Mouse (Mus musculus) left cerebral cortex, adult 2 months (tissue): ENCODE measurements around the gene Pigm. TPM values are rescaled to one million over a fixed set of nuclear protein-coding genes. Genes with fewer than 3 reads are reported as not detected.

ENCODE experiments used
- DNase-seq, 2 experiments: peaks; one replicate each; pipeline ENCODE4 v3.0.0; 2021 to 2022; ENCODE audit warnings: low spot score in 2 of 2, mixed read lengths in 1 of 2; ENCODE audit errors: extremely low spot score in 1 of 2
- H3K27ac ChIP-seq: fragments of 200-600 bp; 2 replicates; pipeline ENCODE4 v1.8.1; 2022
- H3K4me3 ChIP-seq: fragments of 200-600 bp; 2 replicates; pipeline ENCODE4 v1.8.1; 2022
- CTCF ChIP-seq: fragments of 200-600 bp; IDR thresholded peaks from 2 replicates; pipeline ENCODE4 v1.8.1; 2022; ENCODE audit warnings: antibody characterized with exemption, mild to moderate bottlenecking, moderate library complexity
- intact Hi-C: fragments of 180-260 bp; cut with DNase I; formaldehyde crosslinking; loops from one replicate; pipeline ENCODE4 v1.15.1; 2025
- total RNA-seq, 2 experiments: library from RNA; stranded (reverse); gene quantifications; 2 replicates each; pipeline ENCODE4 v1.2.3; 2021

Gene Pigm
- total RNA-seq, 2 experiments from 2014 or later = 9.3 to 9.8 TPM

DNA sequence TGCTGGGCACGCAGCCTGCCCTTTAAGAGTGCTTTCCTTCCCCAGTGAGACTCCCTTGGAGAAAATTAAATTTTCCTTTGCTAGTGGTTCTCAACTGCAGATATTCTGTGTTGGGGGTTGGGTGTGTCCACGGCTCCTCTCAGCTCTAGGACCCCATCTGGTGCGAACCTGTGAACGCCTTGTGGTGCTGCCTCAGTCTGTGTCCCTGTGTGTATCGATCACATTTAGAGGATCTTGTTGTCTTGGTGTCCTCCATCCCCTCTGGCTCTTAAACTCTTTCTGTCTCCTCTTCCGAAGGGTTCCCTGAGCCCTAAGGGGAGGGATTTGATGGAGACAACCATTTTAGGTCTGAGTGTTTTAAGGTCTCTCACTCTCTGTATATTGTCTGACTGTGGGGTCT is 43.8 kb downstream of the Pigm start:
- H3K27ac ChIP-seq = no peak overlapping the region
- TF ChIP-seq CTCF = no peak
- no peak overlapping the region for H3K4me3 ChIP-seq
- intact Hi-C loops = no loop called here
- DNase-seq = no peak

DNA sequence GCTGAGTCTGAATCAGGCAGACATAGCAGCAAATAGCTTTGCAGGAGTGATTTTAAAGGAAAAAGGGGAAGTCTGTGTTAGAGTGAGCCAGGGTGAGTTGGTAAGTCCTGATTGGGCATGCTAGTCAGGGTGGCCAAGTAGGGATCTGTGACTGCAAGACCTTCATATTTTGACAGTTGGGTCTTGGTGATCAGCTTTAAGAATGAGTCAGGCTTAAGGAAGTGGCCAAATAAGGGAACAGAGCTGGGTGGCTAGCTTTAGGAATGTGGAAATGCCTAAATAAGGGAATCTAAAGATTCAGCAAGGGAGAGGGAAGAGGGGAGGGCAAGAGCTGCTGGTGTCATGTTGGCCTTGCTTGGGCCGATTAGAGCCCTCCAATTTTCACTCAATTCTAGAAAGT is 47.0 kb downstream of the Pigm start:
- H3K4me3 ChIP-seq = no peak overlapping the region
- intact Hi-C loops = no loop called here
- TF ChIP-seq CTCF = no peak
- no peak overlapping the region for H3K27ac ChIP-seq
- DNase-seq = no peak

DNA sequence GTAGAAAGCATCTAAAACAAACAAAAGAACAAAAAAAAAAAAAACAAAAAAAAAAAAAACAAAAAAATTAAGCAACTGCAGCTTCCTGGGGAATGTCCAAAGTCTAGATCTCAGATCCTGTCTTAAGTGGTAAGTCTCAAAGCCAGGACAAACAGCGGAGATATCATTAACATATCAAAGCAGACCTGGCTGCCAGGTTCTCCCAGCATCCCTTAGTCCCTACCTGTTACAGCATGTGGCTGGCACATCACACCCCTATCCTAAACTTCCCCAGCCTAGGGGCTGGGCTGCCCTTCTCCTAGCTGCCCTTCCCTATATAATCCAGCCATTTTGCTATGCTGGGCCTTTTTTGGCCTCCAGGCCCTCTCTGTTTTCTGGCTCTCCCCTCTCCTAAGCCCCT is 50.1 kb downstream of the Pigm start:
- no peak for TF ChIP-seq CTCF
- H3K27ac ChIP-seq = no peak overlapping the region
- DNase-seq = no peak
- H3K4me3 ChIP-seq = no peak overlapping the region
- intact Hi-C loops = no loop called here

DNA sequence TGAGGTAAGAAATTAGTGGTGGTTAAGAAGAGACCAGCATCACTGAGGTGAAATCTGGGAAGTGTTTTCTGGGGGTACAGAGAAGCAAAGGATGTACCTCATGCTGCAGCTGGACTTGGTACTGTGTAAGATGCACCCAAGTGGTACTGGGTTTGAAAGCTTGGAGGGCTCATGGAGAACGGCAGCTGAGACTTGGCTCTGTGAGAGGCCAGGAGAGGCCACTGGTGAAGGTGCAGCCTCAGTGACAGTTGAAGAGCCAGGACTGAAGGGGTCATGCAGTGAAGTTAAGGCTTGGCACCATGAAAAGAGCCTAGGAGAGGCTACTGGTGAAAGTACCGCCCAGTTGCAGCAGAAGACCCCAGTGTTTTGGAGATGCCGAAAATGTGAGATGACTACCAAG is 51.5 kb downstream of the Pigm start:
- no peak for DNase-seq
- Histone ChIP-seq H3K27ac (no peak overlapping the region), H3K4me3 (no peak overlapping the region)
- intact Hi-C loops = no loop called here
- TF ChIP-seq CTCF = no peak

- DNase-seq = no peak
- Histone ChIP-seq H3K4me3 (no peak overlapping the region), H3K27ac (no peak overlapping the region)
- no peak for TF ChIP-seq CTCF
- intact Hi-C loops = no loop called here
These were observed 52.3 kb downstream of the Pigm start for GRCm38 (mm10) chr1:172428614-172429013.

DNA sequence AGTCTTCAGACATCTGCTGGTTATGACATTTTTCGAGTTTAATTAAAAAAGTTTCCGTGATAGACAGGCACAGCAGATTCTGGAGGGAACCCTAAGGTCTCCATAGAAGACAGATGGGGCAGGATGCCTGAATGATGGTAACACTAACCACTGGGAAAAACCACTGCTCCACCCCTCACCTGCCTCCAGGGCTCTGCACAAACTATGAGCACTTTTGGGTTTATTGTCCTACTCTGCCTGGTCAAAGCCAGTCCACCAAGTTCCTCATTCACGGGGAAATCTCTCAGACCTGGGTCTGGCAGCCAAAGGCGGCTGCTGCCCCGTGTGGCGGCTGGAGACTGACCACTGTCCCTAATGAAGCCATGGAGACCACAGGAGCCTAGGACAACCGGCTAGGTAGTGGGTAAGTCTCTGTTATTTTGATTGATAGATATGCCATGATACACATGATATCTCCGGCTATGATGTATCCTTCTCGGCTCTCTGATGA is 54.4 kb downstream of the Pigm start:
- Histone ChIP-seq H3K4me3 (no peak overlapping the region), H3K27ac (no peak overlapping the region)
- no peak for DNase-seq
- intact Hi-C loops = no loop called here
- TF ChIP-seq CTCF = no peak; the same call in 1 of the 2 replicates

DNA sequence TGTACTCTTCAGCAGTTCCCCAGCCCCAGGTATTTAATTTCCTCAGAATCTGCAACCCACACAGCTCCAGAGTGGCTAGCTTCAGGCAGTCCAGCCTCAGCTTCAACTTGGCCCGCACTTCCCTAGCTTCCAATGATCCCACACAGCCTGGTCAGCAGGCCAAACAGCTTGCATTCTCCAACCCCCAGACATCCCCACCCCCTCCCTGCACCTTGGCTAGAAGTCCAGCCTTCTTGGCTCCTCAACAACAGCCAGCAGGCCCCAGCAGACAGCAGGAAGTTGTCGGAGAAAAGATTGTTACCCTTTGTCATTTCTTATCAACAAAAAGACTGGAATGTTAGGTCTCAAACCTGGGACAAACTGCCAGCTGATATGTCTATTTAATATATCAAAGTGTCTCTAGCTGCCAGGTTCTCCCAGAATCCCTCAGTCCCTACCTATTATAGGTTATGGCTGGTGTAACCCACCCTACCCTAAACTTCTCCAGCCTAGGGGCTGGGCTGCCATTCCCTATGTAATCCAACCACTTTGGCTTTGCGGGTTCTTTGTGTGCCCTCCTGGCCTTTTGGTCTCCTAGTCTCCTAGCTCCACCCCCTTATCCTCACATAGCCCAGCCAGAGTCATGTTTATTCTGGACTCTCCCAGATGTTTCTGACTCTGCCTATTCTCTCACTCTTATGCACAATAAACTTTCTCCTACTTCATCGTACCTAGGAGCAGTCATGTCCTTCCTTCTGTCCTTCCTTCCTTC is 55.7 kb downstream of the Pigm start:
- intact Hi-C loops = no loop called here
- no peak overlapping the region for H3K4me3 ChIP-seq
- no peak for TF ChIP-seq CTCF
- no peak for DNase-seq
- H3K27ac ChIP-seq = no peak overlapping the region

DNA sequence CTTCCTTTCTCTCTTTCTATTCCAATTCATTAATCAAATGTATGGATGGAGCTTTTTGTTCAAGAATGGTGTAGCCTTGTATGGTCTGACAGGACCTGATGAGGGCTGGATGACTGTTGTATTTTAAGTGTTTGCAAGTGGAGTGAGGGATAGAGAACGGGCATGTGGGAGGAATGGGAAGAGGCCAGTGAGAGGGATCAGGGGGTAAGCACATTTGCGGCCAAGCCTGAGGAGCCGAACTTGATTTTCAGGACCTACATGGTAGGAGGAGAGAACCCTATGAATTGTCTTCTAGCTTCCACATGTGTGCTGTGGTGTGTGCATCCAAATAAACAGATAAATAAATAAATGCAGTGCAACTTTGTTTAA is 56.2 kb downstream of the Pigm start:
- intact Hi-C loops = no loop called here
- no peak for TF ChIP-seq CTCF
- DNase-seq = no peak
- Histone ChIP-seq H3K4me3 (no peak overlapping the region), H3K27ac (no peak overlapping the region)

GRCm38 (mm10) chr1:172433012-172433850 is 56.9 kb downstream of the Pigm start:
- intact Hi-C loops = no loop called here
- no peak overlapping the region for H3K27ac ChIP-seq

More at GRCm38 (mm10) chr1:172433012-172433850, 56.9 kb downstream of the Pigm start:
- H3K4me3 ChIP-seq = no peak overlapping the region
- no peak for DNase-seq
- TF ChIP-seq CTCF = no peak

Other genes with a start within 250 kb of the Pigm start
- gene Pex19, start 249.8 kb upstream of the Pigm start, total RNA-seq = 10 to 100 TPM; 82.8 to 92.4 TPM
- gene Dcaf8, start 228.5 kb upstream of the Pigm start, total RNA-seq = 100 to 1,000 TPM; 115 to 121 TPM
- 100 to 1,000 TPM; 387 to 422 TPM for gene Pea15a, start 169.7 kb upstream of the Pigm start, total RNA-seq
- gene Casq1, start 156.7 kb upstream of the Pigm start, total RNA-seq = under 1 TPM in 1 of 2 experiments, not detected in 1; 0.48 TPM
- not detected for gene Atp1a4, start 118.1 kb upstream of the Pigm start, total RNA-seq
- gene Igsf8, start 114.9 kb upstream of the Pigm start, total RNA-seq = 100 to 1,000 TPM; 257 to 260 TPM
- 100 to 1,000 TPM; 628 to 676 TPM for gene Atp1a2, start 78.5 kb upstream of the Pigm start, total RNA-seq
- 100 to 1,000 TPM; 137 to 138 TPM for gene Kcnj9, start 47.2 kb upstream of the Pigm start, total RNA-seq
- 100 to 1,000 TPM in 1 of 2 experiments, 10 to 100 TPM in 1; 86.5 to 108 TPM for gene Kcnj10, start 35.3 kb upstream of the Pigm start, total RNA-seq
- under 1 TPM; 0.70 to 0.79 TPM for gene Slamf9, start 98.8 kb downstream of the Pigm start, total RNA-seq
- 10 to 100 TPM; 12.5 to 12.8 TPM for gene Igsf9, start 105.2 kb downstream of the Pigm start, total RNA-seq
- gene Tagln2, start 123.5 kb downstream of the Pigm start, total RNA-seq = 10 to 100 TPM in 1 of 2 experiments, 1 to 10 TPM in 1; 9.3 to 12.4 TPM
- 1 to 10 TPM; 4.5 to 5.2 TPM for gene Cfap45, start 144.3 kb downstream of the Pigm start, total RNA-seq
- under 1 TPM; 0.23 to 0.26 TPM for gene Vsig8, start 179.4 kb downstream of the Pigm start, total RNA-seq
- gene Slamf8, start 214.0 kb downstream of the Pigm start, total RNA-seq = not detected
- gene Fcrl6, start 226.0 kb downstream of the Pigm start, total RNA-seq = not detected